Mouse (Mus musculus) frontal cortex, adult 2 months (tissue): ENCODE measurements around the gene Sspn. TPM values are rescaled to one million over a fixed set of nuclear protein-coding genes. Genes with fewer than 3 reads are reported as not detected.

ENCODE experiments used
- DNase-seq, 2 experiments: peaks; one replicate each; pipeline ENCODE4 v3.0.0; 2022; ENCODE audit warnings: low spot score in 1 of 2; ENCODE audit errors: extremely low spot score in 1 of 2
- polyA plus RNA-seq: library from polyadenylated mRNA; depleted of rRNA; stranded (reverse); fragments of >200 nt; gene quantifications from 2 replicates; pipeline ENCODE4 v1.2.3, GENCODE M21; 2012

Gene Sspn
- polyA plus RNA-seq, 1 experiment = 5.8 TPM

- no peak for DNase-seq
Observed at GRCm38 (mm10) chr6:145972107-145972506, 40.7 kb downstream of the Sspn start.

GRCm38 (mm10) chr6:145972836-145973235, 41.4 kb downstream of the Sspn start:
- DNase-seq = no peak

GRCm38 (mm10) chr6:145973356-145973755, 41.9 kb downstream of the Sspn start:
- no peak for DNase-seq

- no peak for DNase-seq
Observed at GRCm38 (mm10) chr6:145974766-145975165, 43.3 kb downstream of the Sspn start.

- no peak for DNase-seq
Observed at GRCm38 (mm10) chr6:145977344-145977743, 45.9 kb downstream of the Sspn start.

- DNase-seq = peak in 1 of 2 experiments; percentile 22
Observed at GRCm38 (mm10) chr6:145977771-145978450, 46.5 kb downstream of the Sspn start.

- DNase-seq = no peak
Observed at GRCm38 (mm10) chr6:145981074-145981473, 49.6 kb downstream of the Sspn start.

- DNase-seq = no peak
Observed at GRCm38 (mm10) chr6:145982335-145982734, 50.9 kb downstream of the Sspn start.

- DNase-seq = no peak
Observed at GRCm38 (mm10) chr6:145990578-145990977, 59.1 kb downstream of the Sspn start.

GRCm38 (mm10) chr6:145992526-145992925, 61.1 kb downstream of the Sspn start:
- DNase-seq = no peak

GRCm38 (mm10) chr6:145992985-145993384, 61.5 kb downstream of the Sspn start:
- peak in 1 of 2 experiments; percentile 37 for DNase-seq

- DNase-seq = peak; percentile 70 to 83
Observed at GRCm38 (mm10) chr6:145998314-145999007, 67.0 kb downstream of the Sspn start.

- DNase-seq = no peak
Observed at GRCm38 (mm10) chr6:146000767-146001166, 69.3 kb downstream of the Sspn start.

- DNase-seq = no peak
Observed at GRCm38 (mm10) chr6:146001396-146002191, 70.2 kb downstream of the Sspn start.

- DNase-seq = no peak
Observed at GRCm38 (mm10) chr6:146004174-146004601, 72.7 kb downstream of the Sspn start.

- no peak for DNase-seq
Observed at GRCm38 (mm10) chr6:146005129-146005886, 73.9 kb downstream of the Sspn start.

GRCm38 (mm10) chr6:146005935-146006564, 74.6 kb downstream of the Sspn start:
- DNase-seq = no peak

- DNase-seq = no peak
Observed at GRCm38 (mm10) chr6:146006753-146007152, 75.3 kb downstream of the Sspn start.

- peak in 1 of 2 experiments; percentile 41 for DNase-seq
Observed at GRCm38 (mm10) chr6:146008450-146008981, 77.1 kb downstream of the Sspn start.
